Mouse (Mus musculus) liver, embryonic 14.5 days (tissue): ENCODE measurements around the gene Ttc5.

Source experiments
- CTCF ChIP-seq: IDR thresholded peaks from 2 replicates; pipeline ENCODE4 v1.5.1; 2016; ENCODE audit warnings: antibody characterized with exemption, low read depth, control low read depth
- EP300 ChIP-seq: IDR thresholded peaks from 2 replicates; pipeline ENCODE4 v1.6.1; 2016; ENCODE audit warnings: antibody characterized with exemption, low read depth

GRCm38 (mm10) chr14:50795965-50796364 is 10.6 kb upstream of the Ttc5 start:
- TF ChIP-seq EP300 (no peak), CTCF (no peak)
